Mouse (Mus musculus) v-Abl transformed pro-B cells (cell line): Measurements from ENCODE around the gene Wwc2.

ENCODE experiments used
- in situ Hi-C, 2 experiments: fragments of 400-800 bp; cut with MboI; formaldehyde crosslinking; loops; one replicate each; pipeline ENCODE4 v1.15.1; 2025; ENCODE audit not compliant: unreplicated experiment in 2 of 2

The Wwc2 gene

GRCm38 (mm10) chr8:47990911-47991820 is at the start of gene Wwc2:
Gene Wwc2 (minus strand): TSS chr8:47990924.
- in situ Hi-C loops, result loop anchor here in 1 of 2 experiments (25.0 kb wide), 1 partner anchor 454 kb away; the partner anchor contains the start of genes Rwdd4a and Trappc11

GRCm38 (mm10) chr8:48038261-48038934 is 47.7 kb upstream of the Wwc2 start:
- in situ Hi-C loops, result no loop called here

- in situ Hi-C loops, result no loop called here
These were observed 41.3 kb upstream of the Wwc2 start for GRCm38 (mm10) chr8:48032046-48032445.

GRCm38 (mm10) chr8:48030667-48031066 is 39.9 kb upstream of the Wwc2 start:
- in situ Hi-C loops, result no loop called here

- in situ Hi-C loops, result no loop called here
These were observed 36.1 kb upstream of the Wwc2 start for GRCm38 (mm10) chr8:48026796-48027195.

- in situ Hi-C loops, result loop anchor here in 1 of 2 experiments (25.0 kb wide), 1 partner anchor 486 kb away; the partner anchor contains the start of genes Rwdd4a and Trappc11
These were observed 32.5 kb upstream of the Wwc2 start for GRCm38 (mm10) chr8:48023206-48023605.

- in situ Hi-C loops, result loop anchor here (5.0 to 25.0 kb wide), 4 partner anchors 65 to 482 kb away; partner anchors contain the start of genes Rwdd4a (in 1 of the 2) and Trappc11 (in 1 of the 2)
These were observed 29.0 kb upstream of the Wwc2 start for GRCm38 (mm10) chr8:48019737-48020136.

- in situ Hi-C loops, result loop anchor here (5.0 to 25.0 kb wide), 4 partner anchors 62 to 479 kb away; partner anchors contain the start of genes Rwdd4a (in 1 of the 2) and Trappc11 (in 1 of the 2)
These were observed 25.8 kb upstream of the Wwc2 start for GRCm38 (mm10) chr8:48016538-48016937.

- in situ Hi-C loops, result loop anchor here (5.0 to 25.0 kb wide), 5 partner anchors 60 to 477 kb away; partner anchors contain the start of genes Rwdd4a (in 1 of the 2) and Trappc11 (in 1 of the 2)
These were observed 23.7 kb upstream of the Wwc2 start for GRCm38 (mm10) chr8:48014386-48014785.

GRCm38 (mm10) chr8:48013281-48013680 is 22.6 kb upstream of the Wwc2 start:
- in situ Hi-C loops, result loop anchor here (5.0 to 25.0 kb wide), 5 partner anchors 58 to 476 kb away; partner anchors contain the start of genes Rwdd4a (in 1 of the 2) and Trappc11 (in 1 of the 2)

- in situ Hi-C loops, result loop anchor here (5.0 to 25.0 kb wide), 5 partner anchors 57 to 475 kb away; partner anchors contain the start of genes Rwdd4a (in 1 of the 2) and Trappc11 (in 1 of the 2)
These were observed 21.1 kb upstream of the Wwc2 start for GRCm38 (mm10) chr8:48011871-48012270.

GRCm38 (mm10) chr8:48010977-48011376 is 20.3 kb upstream of the Wwc2 start:
- in situ Hi-C loops, result loop anchor here (5.0 to 25.0 kb wide), 5 partner anchors 56 to 474 kb away; partner anchors contain the start of genes Rwdd4a (in 1 of the 2) and Trappc11 (in 1 of the 2)

- in situ Hi-C loops, result loop anchor here in 1 of 2 experiments (25.0 kb wide), 1 partner anchor 472 kb away; the partner anchor contains the start of genes Rwdd4a and Trappc11
These were observed 18.7 kb upstream of the Wwc2 start for GRCm38 (mm10) chr8:48009399-48009798.

GRCm38 (mm10) chr8:48008936-48009335 is 18.2 kb upstream of the Wwc2 start:
- in situ Hi-C loops, result loop anchor here in 1 of 2 experiments (25.0 kb wide), 1 partner anchor 472 kb away; the partner anchor contains the start of genes Rwdd4a and Trappc11

GRCm38 (mm10) chr8:48006869-48007268 is 16.1 kb upstream of the Wwc2 start:
- in situ Hi-C loops, result loop anchor here in 1 of 2 experiments (25.0 kb wide), 1 partner anchor 470 kb away; the partner anchor contains the start of genes Rwdd4a and Trappc11

- in situ Hi-C loops, result loop anchor here in 1 of 2 experiments (25.0 kb wide), 1 partner anchor 465 kb away; the partner anchor contains the start of genes Rwdd4a and Trappc11
These were observed 11.8 kb upstream of the Wwc2 start for GRCm38 (mm10) chr8:48002551-48002950.

- in situ Hi-C loops, result loop anchor here in 1 of 2 experiments (25.0 kb wide), 1 partner anchor 464 kb away; the partner anchor contains the start of genes Rwdd4a and Trappc11
These were observed 10.7 kb upstream of the Wwc2 start for GRCm38 (mm10) chr8:48001395-48001794.

GRCm38 (mm10) chr8:47996712-47997111 is 6.0 kb upstream of the Wwc2 start:
- in situ Hi-C loops, result loop anchor here in 1 of 2 experiments (25.0 kb wide), 1 partner anchor 459 kb away; the partner anchor contains the start of genes Rwdd4a and Trappc11

- in situ Hi-C loops, result loop anchor here in 1 of 2 experiments (25.0 kb wide), 1 partner anchor 459 kb away; the partner anchor contains the start of genes Rwdd4a and Trappc11
These were observed 5.4 kb upstream of the Wwc2 start for GRCm38 (mm10) chr8:47996126-47996525.
